Mouse (Mus musculus) forebrain, postnatal 0 days (tissue): ENCODE measurements around the gene Sppl3. TPM values are rescaled to one million over a fixed set of nuclear protein-coding genes. Genes with fewer than 3 reads are reported as not detected.

ENCODE experiments used
- ATAC-seq: fragments of 200-750 bp; cut with Nextera tagmentation; 2 replicates; pipeline ENCODE4 v1.8.0; 2017; ENCODE audit warnings: mild to moderate bottlenecking, moderate library complexity
- DNase-seq: peaks from one replicate; pipeline ENCODE4 v3.0.0-alpha.2; 2015
- H3K27ac ChIP-seq: fragments of 300-500 bp; sonication (generic); 2 replicates; pipeline ENCODE4 v1.5.1; 2014; ENCODE audit warnings: low read depth, mild to moderate bottlenecking, antibody characterized with exemption, low read length, moderate library complexity, mixed read lengths
- H3K27me3 ChIP-seq: fragments of 300-500 bp; sonication (generic); 2 replicates; pipeline ENCODE4 v1.6.1; 2014; ENCODE audit warnings: mild to moderate bottlenecking, low read length, mixed read lengths; ENCODE audit not compliant: insufficient read depth
- H3K36me3 ChIP-seq: fragments of 300-500 bp; sonication (generic); 2 replicates; pipeline ENCODE4 v1.6.1; 2014; ENCODE audit warnings: mild to moderate bottlenecking, moderate library complexity; ENCODE audit not compliant: insufficient read depth
- H3K4me1 ChIP-seq: fragments of 300-500 bp; sonication (generic); 2 replicates; pipeline ENCODE4 v1.6.1; 2014; ENCODE audit warnings: antibody characterized with exemption; ENCODE audit not compliant: insufficient read depth
- H3K4me2 ChIP-seq: fragments of 300-500 bp; sonication (generic); 2 replicates; pipeline ENCODE4 v1.6.1; 2014; ENCODE audit warnings: low read depth, mild to moderate bottlenecking, moderate library complexity
- H3K4me3 ChIP-seq: fragments of 300-500 bp; sonication (generic); 2 replicates; pipeline ENCODE4 v1.5.1; 2014; ENCODE audit warnings: low read depth, low read length, mixed read lengths
- H3K9ac ChIP-seq: fragments of 300-500 bp; sonication (generic); 2 replicates; pipeline ENCODE4 v1.6.1; 2014; ENCODE audit warnings: mild to moderate bottlenecking
- H3K9me3 ChIP-seq: fragments of 300-500 bp; sonication (generic); 2 replicates; pipeline ENCODE4 v1.6.1; 2016; ENCODE audit warnings: low read length
- CTCF ChIP-seq: sonication (generic); IDR thresholded peaks from 2 replicates; pipeline ENCODE4 v1.5.1; 2016; ENCODE audit warnings: antibody characterized with exemption, control low read depth, low read depth
- WGBS: fragments of 180-500 bp; shearing (Covaris S2); extraction: QIAGEN DNeasy Blood & Tissue Kit; methylation state at CpG from one replicate; pipeline ENCODE4 v1.1.7; 2014; 5-methylcytosine and 5-hydroxymethylcytosine counted together
- polyA plus RNA-seq: library from polyadenylated mRNA; unstranded; fragments of >200 nt; fragmentation: Nextera tagmentation; extraction: Ambion mirVana; gene quantifications from 2 replicates; pipeline ENCODE4 v1.2.1, GENCODE M21; 2015
- total RNA-seq: library from RNA; depleted of rRNA; stranded (reverse); fragments of >200 nt; gene quantifications from 2 replicates; pipeline ENCODE4 v1.2.3, GENCODE M21; 2014

The Sppl3 gene
- total and polyA plus RNA-seq, 2 experiments from 2014 or later, result 43.5 to 114 TPM

DNA sequence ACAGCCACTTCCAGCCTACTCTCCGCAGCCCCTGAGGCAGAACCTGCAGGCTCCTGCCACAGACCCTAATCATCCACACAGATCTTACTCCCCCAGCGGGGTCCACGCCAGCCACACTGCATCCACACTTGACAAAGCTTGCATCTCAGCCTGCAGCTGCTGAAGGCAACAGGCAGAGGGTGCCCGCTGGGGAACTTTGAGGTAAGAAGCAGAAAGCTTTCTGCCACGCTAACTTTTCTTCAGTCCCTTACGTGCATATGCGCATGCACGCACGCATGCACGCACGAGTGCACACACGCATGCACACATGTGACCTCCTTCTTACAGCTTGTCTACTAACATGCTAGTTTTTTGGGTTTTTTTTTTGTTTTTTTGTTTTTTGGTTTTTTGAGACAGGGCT is 102.3 kb downstream of the Sppl3 start:
- Histone ChIP-seq H3K4me3 (no peak overlapping the region), H3K27me3 (no peaks in the 10 kb centered on the region), H3K27ac (no peak overlapping the region), H3K9ac (no peak overlapping the region), H3K9me3 (no peaks in the 10 kb centered on the region), H3K4me1 (no peaks in the 10 kb centered on the region), H3K4me2 (no peak overlapping the region), H3K36me3 (peaks cover 8% of the 10 kb centered on the region; the same call in 1 of the 2 replicates)
- no peak for ATAC-seq
- TF ChIP-seq CTCF, result no peak
- WGBS, result 95% methylated on average over 12 of the region's 12 CpGs
- no peak for DNase-seq

GRCm38 (mm10) chr5:115114501-115114900 is 103.6 kb downstream of the Sppl3 start:
- Histone ChIP-seq H3K4me1 (peaks cover 7% of the 10 kb centered on the region), H3K27ac (no peak overlapping the region), H3K9ac (no peak overlapping the region), H3K27me3 (no peaks in the 10 kb centered on the region), H3K36me3 (peaks cover 8% of the 10 kb centered on the region; the same call in 1 of the 2 replicates), H3K4me2 (no peak overlapping the region), H3K9me3 (no peaks in the 10 kb centered on the region), H3K4me3 (no peak overlapping the region)
- ATAC-seq, result no peak
- no peak for DNase-seq
- 94% methylated on average over 8 of the region's 8 CpGs for WGBS
- TF ChIP-seq CTCF, result no peak

GRCm38 (mm10) chr5:115116426-115116825 is 105.5 kb downstream of the Sppl3 start:
- peaks cover 7% of the 10 kb centered on the region for H3K4me1 ChIP-seq
- H3K4me2 ChIP-seq, result no peak overlapping the region
- no peak overlapping the region for H3K4me3 ChIP-seq
- peaks cover 8% of the 10 kb centered on the region; the same call in 1 of the 2 replicates for H3K36me3 ChIP-seq
- H3K27ac ChIP-seq, result no peak overlapping the region
- WGBS, result 94% methylated on average over 3 of the region's 3 CpGs
- ATAC-seq (no peak), DNase-seq (no peak)
- no peaks in the 10 kb centered on the region for H3K27me3 ChIP-seq
- no peak for TF ChIP-seq CTCF
- no peaks in the 10 kb centered on the region for H3K9me3 ChIP-seq
- H3K9ac ChIP-seq, result no peak overlapping the region

- Histone ChIP-seq H3K27ac (no peak overlapping the region), H3K4me2 (no peak overlapping the region), H3K9ac (no peak overlapping the region), H3K4me1 (peaks cover 7% of the 10 kb centered on the region), H3K27me3 (no peaks in the 10 kb centered on the region), H3K4me3 (no peak overlapping the region), H3K9me3 (no peaks in the 10 kb centered on the region), H3K36me3 (peaks cover 11% of the 10 kb centered on the region)
- no peak for DNase-seq
- 92% methylated on average over 13 of the region's 13 CpGs for WGBS
- no peak for TF ChIP-seq CTCF
- no peak for ATAC-seq
Measured at GRCm38 (mm10) chr5:115117467-115117866, 106.5 kb downstream of the Sppl3 start.

DNA sequence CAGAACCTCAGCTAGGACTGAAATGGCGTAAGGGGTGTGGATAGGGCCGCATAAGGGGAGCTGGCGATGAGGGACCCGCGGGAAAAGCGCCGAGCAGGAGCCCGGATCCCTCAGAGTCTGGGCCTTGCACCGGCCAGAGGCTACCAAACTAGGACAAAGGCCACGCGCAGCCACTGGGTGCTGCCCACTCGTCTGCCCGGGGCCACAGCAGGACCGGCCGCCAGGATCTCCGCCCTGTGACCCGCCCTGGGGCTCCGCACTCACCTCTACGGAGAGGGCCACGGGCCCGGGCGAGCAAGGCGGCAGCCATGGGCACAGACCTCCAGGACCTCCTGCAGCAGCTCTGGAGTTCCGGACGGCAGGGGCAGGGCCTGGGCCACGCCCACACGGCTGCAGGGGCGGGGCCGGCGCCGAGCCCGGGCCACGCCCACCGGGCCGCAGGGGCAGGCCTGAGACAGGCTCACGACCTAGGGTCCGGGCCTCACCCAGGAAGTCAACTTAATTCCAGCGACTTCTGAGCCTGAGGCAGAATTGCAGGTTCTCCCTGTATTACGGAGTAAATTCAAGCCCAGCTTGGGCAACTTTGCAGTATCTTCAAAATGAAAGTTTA is 108.1 kb downstream of the Sppl3 start, which contains the start of gene Acads:
Acads (minus strand) TSS at position 386 of the 610 bp plus-strand sequence.
- Histone ChIP-seq H3K4me1 (peaks cover 7% of the 10 kb centered on the region), H3K9ac (peak within 1 kb of the TSS; percentile 53), H3K9me3 (no peaks in the 10 kb centered on the region), H3K4me2 (peak within 1 kb of the TSS; percentile 65), H3K36me3 (peaks cover 12% of the 10 kb centered on the region), H3K4me3 (peak within 1 kb of the TSS; percentile 40), H3K27ac (0 out of 2 replicates have a peak within 1 kb of the TSS, but pooled peaks have one; percentile 9), H3K27me3 (no peaks in the 10 kb centered on the region)
- ATAC-seq (peak; percentile 74), DNase-seq (peak; percentile 49)
- WGBS, result 2% methylated on average over 39 of the region's 39 CpGs
- no peak for TF ChIP-seq CTCF

GRCm38 (mm10) chr5:115120978-115121377 is 110.0 kb downstream of the Sppl3 start:
- WGBS, result 46% methylated on average over 5 of the region's 5 CpGs
- Histone ChIP-seq H3K4me3 (no peak overlapping the region), H3K9me3 (no peaks in the 10 kb centered on the region), H3K36me3 (peaks cover 20% of the 10 kb centered on the region), H3K4me2 (no peak overlapping the region), H3K4me1 (peaks cover 7% of the 10 kb centered on the region), H3K9ac (no peak overlapping the region), H3K27me3 (no peaks in the 10 kb centered on the region), H3K27ac (no peak overlapping the region)
- DNase-seq, result peak; percentile 43
- ATAC-seq, result no peak
- no peak for TF ChIP-seq CTCF

DNA sequence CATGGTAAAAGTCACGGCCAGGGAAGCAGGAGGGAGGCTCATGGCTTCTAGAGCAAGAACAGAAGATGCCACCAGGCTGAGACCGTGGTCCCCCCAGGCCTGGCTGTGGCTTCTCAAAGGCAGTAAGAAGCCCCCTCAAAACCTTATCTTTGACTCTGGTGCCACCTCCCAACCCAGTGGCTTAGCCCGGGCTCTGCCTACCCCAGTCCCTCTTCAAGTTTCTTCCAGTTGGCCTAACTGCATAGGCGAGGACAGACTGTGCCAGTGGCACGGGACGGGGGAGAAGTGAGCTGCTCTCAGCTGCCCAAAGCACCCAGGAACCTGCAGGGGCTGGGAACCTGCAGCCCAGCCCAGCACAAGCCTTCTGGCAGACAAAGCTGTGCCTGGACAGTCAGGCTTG is 113.8 kb downstream of the Sppl3 start:
- Histone ChIP-seq H3K9ac (no peak overlapping the region), H3K4me3 (no peak overlapping the region), H3K36me3 (peaks cover 53% of the 10 kb centered on the region), H3K9me3 (no peaks in the 10 kb centered on the region), H3K4me2 (no peak overlapping the region), H3K27me3 (no peaks in the 10 kb centered on the region), H3K27ac (no peak overlapping the region), H3K4me1 (no peaks in the 10 kb centered on the region)
- TF ChIP-seq CTCF, result no peak
- WGBS, result 96% methylated on average over 6 of the region's 6 CpGs
- DNase-seq, result no peak
- ATAC-seq, result no peak
